Mouse (Mus musculus): ENCODE measurements around the gene Stk39.

- TF ChIP-seq POLR2A (IDR thresholded peaks at IDR 0.05; ENCODE audit: insufficient read depth, low read depth, low read length) (no peak), CTCF (IDR thresholded peaks at IDR 0.05; ENCODE audit: insufficient read depth, low read depth, low read length) (no peak)
Measured at GRCm38 (mm10) chr2:68469491-68469890, 2.6 kb downstream of the Stk39 start.

Data from olfactory bulb, adult 2 months (tissue).